Mouse (Mus musculus) right cerebral cortex, adult 18-20 months (tissue): ENCODE data around the gene Slc35f3.

ENCODE experiments used
- DNase-seq: peaks from one replicate; pipeline ENCODE4 v3.0.0; 2022; ENCODE audit warnings: mixed read lengths

Gene Slc35f3

DNA sequence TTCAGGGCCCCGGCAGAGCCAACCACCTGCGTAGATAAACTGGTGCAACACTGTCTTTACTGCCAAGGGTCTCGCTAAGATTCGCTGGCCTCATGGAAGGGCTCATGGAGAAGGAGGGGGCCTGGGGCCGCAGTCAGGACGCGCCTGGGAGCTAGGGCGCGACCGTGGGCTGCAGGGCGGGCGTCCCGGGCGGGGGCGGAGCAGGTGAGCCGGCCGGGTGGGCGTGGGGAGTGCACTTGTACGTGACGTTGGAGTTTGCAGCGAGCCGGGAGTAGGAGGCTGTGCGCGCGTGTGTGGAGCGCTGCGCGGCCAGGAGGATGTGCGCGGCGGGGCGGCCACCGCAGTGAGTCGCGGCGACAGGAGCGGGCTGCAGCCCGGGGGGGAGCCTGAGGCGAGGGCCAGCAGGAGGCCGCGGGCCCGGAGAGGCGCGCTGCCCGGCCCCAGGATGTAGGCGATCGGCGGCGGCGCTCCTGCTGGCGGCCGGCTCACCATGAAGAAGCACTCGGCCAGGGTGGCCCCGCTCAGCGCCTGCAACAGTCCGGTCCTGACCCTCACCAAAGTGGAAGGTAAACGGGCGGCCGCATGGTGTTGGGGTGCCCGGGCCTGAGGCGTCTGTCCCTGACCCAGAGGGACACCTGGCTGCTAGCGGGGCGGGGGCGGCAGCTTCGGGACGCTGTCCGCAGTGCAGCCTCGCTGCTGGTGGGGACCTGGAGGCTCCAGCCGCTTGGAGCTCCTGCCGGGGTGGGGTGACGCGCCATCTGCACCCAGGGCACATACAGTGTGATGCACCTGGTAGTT is at the start of gene Slc35f3:
TSS of gene Slc35f3 (plus strand) at position 263 of the 798 bp plus-strand sequence.
- DNase-seq: peak; percentile 83

DNA sequence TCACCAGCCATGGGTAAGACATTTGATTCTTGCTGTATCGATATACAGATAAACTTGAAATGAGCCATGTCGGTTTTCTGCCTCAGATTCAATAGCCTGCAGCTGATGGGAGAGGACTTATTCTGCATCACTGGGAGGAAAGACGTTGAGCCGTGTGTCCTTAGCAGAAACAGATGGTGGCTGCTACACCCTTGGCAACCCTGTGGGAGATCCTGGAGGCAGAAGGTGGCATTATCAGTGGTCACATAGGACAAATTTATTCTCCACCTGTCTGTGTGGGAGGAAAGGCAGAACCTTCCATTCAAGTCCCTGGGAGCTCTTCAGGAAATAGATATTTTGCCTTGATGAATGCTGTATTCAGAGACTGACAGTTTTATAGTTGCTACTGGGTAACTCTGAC is 47.9 kb upstream of the Slc35f3 start:
- DNase-seq: no peak

DNA sequence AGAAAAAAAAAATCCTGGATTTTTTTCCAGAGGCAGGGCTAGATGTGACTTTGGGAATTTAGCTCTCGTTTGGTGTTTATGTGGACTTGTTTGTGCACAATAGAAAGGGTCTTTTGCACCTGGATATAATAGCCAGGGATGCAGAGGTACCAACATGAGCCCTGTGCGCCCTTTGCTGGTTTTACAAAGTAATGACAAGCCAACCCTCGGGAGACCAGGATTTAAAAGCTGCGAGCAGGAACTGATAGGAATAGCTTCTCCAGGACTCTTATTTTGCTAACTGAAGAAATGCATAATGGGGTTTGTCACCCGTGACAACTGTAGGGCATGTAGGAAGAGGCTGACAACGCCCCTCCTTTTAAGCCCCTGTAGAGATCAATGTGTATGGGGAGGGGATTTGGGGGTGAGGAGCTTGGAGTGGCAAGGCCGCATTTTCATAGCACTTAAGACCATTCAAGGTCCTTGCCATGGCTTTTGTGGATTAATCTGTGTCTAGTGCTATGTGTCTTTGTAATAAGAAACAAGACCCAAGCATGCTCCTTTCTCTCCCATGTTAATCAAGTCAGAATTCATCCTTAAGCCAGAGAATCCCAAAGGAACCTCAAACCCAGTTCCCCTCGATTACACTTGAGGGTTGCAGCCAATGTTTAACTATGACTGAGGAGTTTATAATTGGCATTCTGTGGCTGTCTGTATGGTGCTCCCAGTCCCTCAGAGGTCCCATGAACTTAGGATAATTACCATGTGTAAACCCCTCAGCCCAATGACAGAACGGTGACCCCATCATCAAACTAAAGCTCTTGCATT is 41.6 kb upstream of the Slc35f3 start:
- no peak for DNase-seq

DNA sequence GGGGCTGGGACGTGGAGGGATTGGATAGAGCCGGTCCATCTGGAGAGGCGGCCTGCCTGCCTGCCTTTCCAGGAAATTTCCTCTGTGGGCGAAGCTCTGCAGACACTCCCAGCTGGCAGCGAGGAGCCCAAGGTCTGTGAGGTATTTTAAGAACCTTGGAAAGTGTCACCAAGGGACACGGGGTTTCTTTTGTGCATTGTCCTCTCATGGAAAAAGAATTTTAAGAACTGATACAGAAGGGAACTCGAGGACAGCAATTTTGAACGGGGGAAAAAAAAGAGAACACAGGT is 41.0 kb upstream of the Slc35f3 start:
- DNase-seq: peak; percentile 52

DNA sequence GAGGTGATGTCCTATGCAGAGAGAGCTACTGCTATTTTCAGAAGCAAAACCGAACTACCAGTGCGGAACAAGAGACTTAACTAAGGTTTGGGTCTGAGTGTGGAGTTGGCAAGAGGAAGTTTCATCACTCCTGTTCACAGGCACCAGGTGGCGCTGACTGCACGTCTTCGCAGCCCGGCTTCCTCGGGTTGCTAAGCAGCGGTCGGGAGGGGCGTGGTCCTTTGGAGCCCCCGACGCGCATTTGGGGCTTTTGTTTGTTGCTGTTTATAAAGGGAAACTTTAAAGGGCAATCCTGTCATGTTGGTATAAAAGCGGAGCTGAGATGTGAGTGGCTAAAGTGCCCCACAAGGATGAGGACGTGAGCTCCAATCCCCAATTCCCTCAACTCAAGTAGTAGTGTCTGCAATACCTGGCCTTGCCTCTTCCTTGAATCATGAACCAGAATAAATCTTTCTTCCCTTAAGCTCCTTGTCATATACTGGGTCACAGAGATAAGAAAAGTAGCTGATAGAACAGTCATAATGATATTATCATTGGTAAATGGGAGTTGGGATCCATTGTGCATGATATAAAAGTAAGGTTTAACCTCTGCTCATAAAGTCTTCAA is 40.1 kb upstream of the Slc35f3 start:
- peak; percentile 84 for DNase-seq

DNA sequence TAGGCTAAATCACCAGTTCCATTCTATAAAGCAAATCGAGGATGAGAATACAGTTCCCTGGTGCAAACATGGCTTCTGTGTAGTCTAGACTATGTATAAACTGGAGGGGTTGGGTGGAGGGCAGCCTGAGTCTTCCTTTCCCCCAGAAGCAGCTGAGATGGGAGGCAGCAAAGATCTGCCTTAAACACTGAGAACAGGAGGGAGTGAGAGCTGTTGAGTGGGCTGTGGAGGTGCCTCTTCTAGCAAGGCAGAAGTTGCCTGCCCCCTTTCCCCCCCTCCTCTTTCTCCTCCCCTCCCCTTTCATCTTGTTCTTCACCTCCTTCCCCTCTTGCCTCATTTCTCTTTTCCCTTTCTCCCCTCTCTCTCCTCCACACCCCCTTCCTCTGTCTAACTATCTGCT is 33.2 kb upstream of the Slc35f3 start:
- no peak for DNase-seq

DNA sequence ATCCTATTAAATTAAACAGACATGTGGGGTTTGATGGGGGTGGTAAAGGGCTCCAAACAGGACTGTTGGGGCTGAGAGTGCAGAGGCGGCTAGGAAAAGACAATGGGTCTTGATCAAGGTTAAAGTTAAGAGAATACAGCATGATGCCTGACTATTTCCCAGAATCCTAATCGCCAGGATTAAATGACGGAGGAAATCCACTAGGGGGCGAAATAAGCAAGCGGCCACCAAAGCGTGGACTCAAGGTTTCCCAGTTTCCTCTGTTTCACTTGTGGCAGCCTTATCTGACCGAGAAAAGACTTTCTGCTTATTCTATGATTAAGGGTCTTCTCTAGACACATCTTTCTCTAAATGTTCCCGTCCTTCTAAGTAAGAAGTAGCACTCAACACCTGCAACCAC is 31.2 kb upstream of the Slc35f3 start:
- no peak for DNase-seq

DNA sequence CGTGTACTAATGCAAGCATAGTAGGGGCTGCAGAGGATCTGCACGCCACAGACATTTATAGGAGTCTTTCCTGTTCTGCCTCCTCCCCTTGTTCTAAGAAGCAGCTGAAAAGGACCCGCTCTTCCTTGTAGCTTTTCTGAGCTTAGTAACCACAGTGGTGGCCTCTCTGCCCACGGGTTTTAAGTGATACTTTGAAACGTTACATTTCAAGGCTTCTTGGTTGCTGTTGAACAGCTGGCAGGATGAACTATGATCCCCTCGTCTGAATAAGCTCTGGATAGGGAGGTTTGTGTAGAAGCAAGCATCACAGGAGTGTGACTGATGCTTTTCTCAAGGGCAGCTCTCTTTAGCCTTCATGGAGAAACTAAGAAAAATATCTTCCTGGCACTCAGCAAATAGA is 28.6 kb upstream of the Slc35f3 start:
- DNase-seq: no peak

DNA sequence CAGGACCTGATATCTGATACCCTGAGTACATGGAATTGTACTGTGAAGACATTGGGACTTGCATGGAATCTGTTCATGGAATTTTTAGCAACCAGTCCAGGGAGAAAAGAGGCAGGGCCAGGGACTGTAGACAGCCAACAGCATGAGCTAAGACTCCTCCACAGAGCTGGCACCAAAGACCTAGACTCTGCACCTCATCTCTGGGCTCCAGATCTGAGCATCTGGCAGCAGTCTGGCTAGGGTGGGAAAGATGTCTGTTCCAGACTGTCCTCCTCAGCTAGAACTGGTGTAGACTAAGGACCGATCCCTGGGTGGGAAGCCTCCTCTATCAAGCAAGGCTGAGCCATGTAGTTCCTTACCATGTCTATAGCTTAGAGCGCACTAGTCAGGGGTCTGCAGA is 25.9 kb upstream of the Slc35f3 start:
- peak; percentile 79 for DNase-seq

DNA sequence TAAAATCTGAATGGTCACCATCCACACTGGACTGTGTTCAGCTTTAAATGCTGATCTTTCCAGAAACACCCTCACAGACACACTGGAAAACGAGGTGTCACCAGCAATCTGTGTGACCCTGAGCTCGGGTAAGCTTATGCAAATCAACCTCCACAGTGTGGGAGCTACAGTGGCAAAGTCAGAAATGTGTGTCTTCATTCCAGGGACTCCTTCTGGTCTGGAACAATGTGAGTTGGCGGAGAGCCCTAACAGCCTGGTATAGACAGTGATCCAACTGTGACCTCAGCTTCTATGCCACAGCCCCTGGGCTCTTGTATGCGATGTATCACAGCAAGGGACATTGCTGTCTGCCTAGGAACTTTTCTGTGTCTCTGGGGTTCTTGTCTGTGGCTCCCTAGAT is 25.3 kb upstream of the Slc35f3 start:
- peak; percentile 57 for DNase-seq

DNA sequence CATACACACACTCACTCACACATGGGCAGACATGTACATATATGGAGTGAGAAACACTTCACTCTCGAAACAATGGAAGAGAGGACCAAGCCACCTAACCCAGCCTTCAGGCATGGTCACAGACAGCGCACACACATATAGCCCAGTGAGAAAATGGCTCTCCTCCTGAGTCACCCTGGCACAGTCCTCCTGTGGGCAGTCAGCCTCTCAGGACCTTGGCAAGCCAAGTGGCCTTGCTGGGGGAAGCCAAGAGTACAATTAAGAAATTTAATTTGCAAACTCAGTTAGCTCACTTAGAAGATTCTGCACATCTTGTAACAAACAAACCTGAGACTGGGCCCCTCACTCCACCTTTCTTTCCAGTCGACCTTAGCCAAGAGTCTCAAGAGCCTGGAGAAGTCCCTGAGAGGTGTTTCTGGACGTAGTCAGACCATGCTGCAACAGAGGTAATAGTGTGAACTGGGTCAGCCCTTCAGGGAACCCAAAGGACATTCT is 23.4 kb upstream of the Slc35f3 start:
- no peak for DNase-seq

DNA sequence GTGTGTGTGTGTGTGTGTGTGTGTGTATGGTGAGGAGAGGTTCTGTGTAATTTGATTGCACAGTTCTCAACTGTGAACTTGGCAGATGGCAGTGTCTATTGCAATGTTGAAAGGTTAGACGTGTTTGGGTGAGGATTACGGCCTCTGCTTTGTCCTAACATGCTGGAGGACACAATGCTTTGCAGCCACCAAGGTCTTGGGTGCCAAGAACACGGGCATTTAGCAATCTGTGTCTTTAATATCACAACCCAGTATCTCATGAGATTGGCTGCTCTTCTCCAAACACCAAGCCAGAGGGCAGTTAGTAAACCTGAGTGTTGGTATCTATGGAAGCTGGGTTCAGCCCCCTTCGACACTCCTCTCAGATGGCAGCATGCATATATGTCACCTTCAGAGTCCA is 22.5 kb upstream of the Slc35f3 start:
- no peak for DNase-seq

DNA sequence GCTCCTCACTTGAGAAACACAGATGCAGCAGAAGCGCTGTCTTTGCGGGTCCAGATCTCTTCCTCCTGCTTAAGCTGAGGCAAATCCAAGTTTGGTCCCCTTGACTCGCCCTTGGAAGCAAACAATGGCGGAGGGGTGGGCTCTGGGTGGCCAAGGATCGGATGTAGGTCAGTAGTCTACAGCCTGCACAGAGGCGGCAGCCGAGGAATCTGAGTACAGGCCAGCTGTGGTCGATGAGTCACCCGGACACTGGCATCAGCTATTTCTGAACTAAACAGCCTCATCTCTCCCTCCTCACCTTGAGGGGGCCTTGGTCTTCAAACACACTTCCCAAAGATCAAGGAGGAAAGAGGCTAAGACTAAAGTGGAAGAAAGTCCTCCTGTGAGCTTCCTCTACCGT is 6.4 kb upstream of the Slc35f3 start:
- DNase-seq: peak; percentile 25

DNA sequence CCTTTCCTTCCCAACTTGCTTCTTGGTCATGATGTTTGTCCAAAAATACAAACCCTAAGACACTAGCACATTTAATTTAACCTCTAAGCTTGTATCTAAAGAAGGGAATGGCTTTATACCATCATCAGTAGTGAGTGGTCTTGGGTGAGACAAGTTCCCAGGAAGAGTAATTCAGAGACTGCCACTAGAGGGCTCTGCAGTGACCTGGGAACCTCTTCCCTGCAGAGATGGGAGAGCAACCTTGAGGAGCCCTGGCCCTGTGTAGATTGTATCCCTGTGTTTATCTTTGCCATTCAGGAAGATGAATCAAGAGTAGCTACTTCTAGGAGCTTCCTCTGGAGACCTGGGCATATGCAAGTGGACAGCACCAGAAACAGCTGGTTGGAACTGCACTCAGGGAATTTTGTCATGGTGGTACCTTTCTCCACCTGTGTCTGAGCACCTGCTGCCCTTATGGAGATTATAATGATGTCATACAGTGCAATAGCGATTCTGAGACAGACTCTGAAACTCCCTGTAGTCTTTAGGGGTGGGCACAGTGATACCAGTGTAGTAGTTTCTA is 993 bp upstream of the Slc35f3 start:
- DNase-seq: peak; percentile 59

DNA sequence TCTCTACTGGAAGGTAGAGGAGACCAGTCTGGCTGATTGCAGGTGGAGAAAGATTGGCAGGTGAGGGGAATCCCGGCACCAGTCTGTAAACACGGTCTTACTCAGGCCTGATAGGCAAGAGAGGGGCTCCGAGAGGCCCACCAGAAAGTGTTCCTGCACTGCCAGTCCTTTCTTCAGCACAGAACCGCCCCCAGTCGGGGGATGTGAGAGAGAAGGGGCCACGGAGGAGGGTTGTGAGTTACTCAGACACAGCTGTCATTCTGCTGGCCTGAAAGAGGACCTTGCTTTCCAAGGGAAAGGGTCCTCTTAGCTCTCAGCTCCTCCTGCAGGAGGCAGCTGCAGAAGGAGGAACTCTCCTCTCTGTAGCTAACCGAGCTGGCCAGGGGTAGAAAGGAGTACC is 975 bp downstream of the Slc35f3 start:
- DNase-seq: peak; percentile 56

DNA sequence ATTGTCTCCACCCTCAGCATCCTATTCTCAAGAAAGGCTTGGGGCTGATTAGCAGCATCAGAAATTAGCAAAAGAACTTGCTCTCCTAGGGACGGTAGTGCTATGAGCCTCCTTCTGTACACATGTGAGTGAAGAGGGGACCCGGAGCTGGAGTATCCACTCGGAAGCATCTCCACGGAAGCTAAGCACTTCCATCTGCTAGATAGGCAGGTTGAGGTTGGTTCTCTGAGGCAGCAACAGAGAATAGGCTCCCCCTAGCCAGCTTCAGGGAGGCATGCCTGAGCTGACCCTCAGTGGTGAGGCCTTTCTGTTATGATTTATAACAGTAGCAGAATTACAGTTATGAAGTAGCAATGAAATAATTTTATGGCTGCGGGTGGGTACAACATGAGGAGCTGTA is 2.0 kb downstream of the Slc35f3 start:
- peak; percentile 18 for DNase-seq

DNA sequence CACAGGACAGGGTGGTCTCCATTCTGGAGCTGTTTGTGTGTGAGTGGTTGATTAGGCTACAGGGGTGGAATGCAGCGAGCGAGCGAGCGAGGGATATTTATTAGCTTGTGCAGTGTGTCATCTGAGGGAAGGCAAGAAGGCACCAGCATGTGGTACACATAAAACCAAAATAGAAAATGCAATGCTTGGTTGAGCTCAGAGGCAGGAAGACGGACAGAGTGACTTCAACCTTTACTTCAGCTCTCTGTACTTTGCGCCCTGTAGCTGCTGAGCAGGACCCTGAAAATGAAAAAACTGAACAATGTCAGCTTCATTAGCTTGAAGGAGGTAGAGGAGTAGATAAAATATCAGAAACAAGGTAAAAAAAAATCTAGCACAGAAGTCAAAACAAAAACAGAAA is 3.2 kb downstream of the Slc35f3 start:
- DNase-seq: no peak

DNA sequence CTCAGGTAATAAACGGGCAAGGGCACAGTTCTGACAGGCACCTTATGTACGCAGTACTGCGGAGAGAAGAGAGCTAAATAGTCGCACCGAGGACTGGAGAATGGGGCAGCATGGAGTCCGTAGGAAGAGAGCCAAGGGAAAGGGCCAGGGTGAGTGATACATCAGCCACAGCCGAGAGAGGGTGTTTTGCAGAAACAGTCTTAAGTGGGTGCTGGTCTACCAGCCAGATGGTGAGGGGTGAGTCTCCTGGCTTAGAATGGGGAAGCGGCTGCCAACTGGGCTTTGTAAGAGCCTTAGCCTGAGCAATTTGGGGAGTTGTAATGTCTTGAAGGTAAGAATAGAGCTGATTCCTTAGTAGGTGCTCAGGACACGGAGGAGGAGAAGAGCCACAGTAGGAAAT is 8.8 kb downstream of the Slc35f3 start:
- DNase-seq: peak; percentile 68

DNA sequence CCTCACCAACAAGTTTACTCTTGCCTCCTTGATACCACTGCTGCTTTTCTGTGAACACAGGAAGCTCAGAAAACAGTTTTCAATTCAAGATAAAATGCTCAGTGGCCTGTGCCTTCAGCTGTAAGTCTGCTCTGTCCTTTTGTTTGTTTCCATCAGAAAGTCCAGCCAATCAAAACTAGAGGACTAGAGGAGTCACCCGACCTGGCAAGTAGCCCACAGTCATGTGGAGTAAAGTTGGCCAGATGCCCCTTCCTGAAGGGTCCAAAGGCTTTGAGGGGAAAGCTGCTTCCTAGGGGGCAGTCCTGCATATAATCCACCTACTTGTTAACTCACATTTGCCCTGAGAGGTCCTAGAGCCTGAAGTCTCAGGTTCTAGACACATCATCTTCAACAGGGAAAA is 10.7 kb downstream of the Slc35f3 start:
- DNase-seq: no peak

DNA sequence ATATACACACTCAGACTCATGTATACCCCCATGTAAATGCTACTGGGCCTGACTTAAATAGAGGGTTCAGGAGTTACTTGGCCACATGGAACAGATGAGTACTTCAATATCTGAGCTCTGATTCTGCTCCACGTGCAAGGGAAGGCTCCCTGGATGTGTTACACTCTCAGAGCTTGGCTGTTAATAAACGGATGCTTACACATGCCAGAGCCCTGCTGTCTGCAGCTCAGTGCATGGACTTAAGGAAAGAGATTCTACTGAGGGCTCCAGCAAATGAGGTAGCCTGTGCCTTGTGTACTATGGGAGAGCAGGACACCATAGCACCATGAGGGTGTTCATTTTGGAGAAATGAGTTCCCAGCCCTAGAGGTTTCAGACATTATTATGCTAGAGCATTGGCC is 26.6 kb downstream of the Slc35f3 start:
- no peak for DNase-seq

DNA sequence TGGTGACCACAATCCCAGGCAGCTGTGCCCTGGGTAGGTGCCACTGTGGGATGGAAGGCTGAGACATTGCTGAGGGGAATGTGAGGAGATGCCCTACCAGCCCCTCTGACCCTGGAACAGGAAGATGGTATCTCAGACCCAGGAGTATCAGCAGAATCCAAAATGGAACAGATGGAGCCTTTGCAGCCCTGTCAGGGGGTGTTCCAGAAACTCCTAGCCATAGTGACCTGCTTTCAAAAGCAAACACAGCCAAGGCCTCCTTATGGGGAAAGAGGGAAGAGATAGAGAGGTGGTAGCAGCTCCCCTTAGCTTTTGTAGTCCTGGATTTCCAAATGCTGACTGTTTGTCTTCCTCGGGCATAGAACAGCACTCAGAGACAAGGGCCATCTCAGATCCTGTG is 27.8 kb downstream of the Slc35f3 start:
- no peak for DNase-seq

DNA sequence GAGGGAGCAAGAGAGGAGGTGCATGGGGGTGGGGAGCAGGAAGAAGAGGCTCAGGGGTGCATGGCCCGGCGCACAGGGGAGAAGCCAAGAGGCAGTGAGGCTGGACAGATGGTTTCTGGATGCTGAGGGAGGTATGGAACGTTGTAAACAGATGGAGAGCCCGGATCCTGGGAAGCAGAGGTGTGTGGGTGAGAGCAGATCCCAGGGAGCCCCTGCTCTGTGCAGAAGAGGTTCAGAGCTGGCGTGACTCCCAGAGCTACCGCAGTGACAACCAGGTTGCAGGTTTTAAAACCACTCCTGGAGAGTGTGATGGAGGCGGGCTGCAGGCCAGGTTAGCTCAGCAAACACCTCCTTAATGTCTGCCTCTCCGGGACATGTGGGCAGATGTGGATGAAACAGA is 28.4 kb downstream of the Slc35f3 start:
- DNase-seq: peak; percentile 90

DNA sequence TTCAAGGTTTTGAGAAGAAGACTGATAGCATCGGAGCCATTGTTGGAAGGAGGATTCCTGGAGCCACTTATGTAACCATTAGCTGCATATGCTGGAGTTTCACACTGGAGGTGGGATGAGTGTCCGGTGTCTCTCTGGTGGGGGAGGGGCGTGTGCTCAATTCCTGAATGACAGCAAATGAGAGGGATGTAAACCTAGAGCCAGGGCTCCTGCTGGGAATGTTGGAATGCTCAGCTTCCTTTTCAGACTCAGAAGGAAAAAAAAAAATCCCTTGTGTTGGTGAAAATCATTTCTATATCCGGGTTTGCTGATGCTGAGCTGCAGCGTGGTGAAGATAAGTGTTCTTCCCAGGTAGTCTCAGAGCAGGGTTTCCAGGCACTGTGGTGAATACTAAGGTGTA is 29.4 kb downstream of the Slc35f3 start:
- no peak for DNase-seq

DNA sequence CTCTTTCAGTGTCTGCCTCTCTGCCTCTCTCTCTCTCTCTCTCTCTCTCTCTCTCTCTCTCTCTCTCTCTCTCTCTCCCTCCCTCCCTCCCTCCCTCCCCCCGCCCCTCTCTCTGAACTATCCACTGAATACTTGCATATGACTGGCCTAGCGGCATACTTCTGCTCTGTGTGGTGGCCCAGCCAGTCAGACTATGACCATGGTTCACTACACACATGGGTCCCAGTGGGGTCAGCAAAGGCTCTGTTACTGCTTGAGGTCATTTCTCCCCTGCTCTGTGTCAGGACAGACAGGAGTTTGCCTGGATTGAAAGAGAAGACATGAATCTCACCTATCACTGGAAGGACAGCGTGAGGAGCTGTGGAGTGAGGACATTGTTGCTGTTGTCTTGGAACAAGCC is 40.5 kb downstream of the Slc35f3 start:
- no peak for DNase-seq
